Mouse (Mus musculus): ENCODE results near the gene Dclre1b.

Gene Dclre1b

GRCm38 (mm10) chr3:103829036-103829435, 19.8 kb upstream of the Dclre1b start:
- in situ Hi-C loops (cut with MboI, MseI) = loop anchor here in 1 of 2 experiments (10.0 kb wide), 1 partner anchor 276 kb away; no protein-coding TSS in a partner anchor

- in situ Hi-C loops (cut with MboI, MseI) = loop anchor here in 1 of 2 experiments (10.0 kb wide), 1 partner anchor 277 kb away; no protein-coding TSS in a partner anchor
These were observed 18.3 kb upstream of the Dclre1b start for GRCm38 (mm10) chr3:103827548-103827947.

- in situ Hi-C loops (cut with MboI, MseI) = loop anchor here (5.0 to 10.0 kb wide), 2 partner anchors 61 to 624 kb away; no protein-coding TSS in a partner anchor
These were observed 1.7 kb upstream of the Dclre1b start for GRCm38 (mm10) chr3:103810967-103811366.

GRCm38 (mm10) chr3:103809799-103810150, 531 bp upstream of the Dclre1b start:
- in situ Hi-C loops (cut with MboI, MseI) = loop anchor here (5.0 to 10.0 kb wide), 2 partner anchors 63 to 625 kb away; no protein-coding TSS in a partner anchor

- in situ Hi-C loops (cut with MboI, MseI) = no loop called here
These were observed 3.6 kb downstream of the Dclre1b start for GRCm38 (mm10) chr3:103805671-103806070.

- in situ Hi-C loops (cut with MboI, MseI) = no loop called here
These were observed 6.4 kb downstream of the Dclre1b start for GRCm38 (mm10) chr3:103802861-103803260.

GRCm38 (mm10) chr3:103801631-103802531, 7.4 kb downstream of the Dclre1b start:
- in situ Hi-C loops (cut with MboI, MseI) = no loop called here

GRCm38 (mm10) chr3:103799507-103799906, 9.7 kb downstream of the Dclre1b start:
- in situ Hi-C loops (cut with MboI, MseI) = no loop called here

GRCm38 (mm10) chr3:103796389-103796788, 12.9 kb downstream of the Dclre1b start:
- in situ Hi-C loops (cut with MboI, MseI) = no loop called here

GRCm38 (mm10) chr3:103792566-103792965, 16.7 kb downstream of the Dclre1b start:
- in situ Hi-C loops (cut with MboI, MseI) = loop anchor here (5.0 kb wide), 2 partner anchors 65 to 80 kb away; partner anchors contain the start of gene Ptpn22 (in 1 of the 2)

GRCm38 (mm10) chr3:103792111-103792406, 17.2 kb downstream of the Dclre1b start:
- in situ Hi-C loops (cut with MboI, MseI) = loop anchor here (5.0 kb wide), 2 partner anchors 65 to 80 kb away; partner anchors contain the start of gene Ptpn22 (in 1 of the 2)

- in situ Hi-C loops (cut with MboI, MseI) = loop anchor here (5.0 kb wide), 2 partner anchors 66 to 81 kb away; partner anchors contain the start of gene Ptpn22 (in 1 of the 2)
These were observed 17.8 kb downstream of the Dclre1b start, which contains the start of gene Hipk1 for GRCm38 (mm10) chr3:103791230-103792110. Gene Hipk1, minus strand, starts transcription at chr3:103791563.

- in situ Hi-C loops (cut with MboI, MseI) = loop anchor here (5.0 kb wide), 2 partner anchors 67 to 82 kb away; partner anchors contain the start of gene Ptpn22 (in 1 of the 2)
These were observed 18.7 kb downstream of the Dclre1b start for GRCm38 (mm10) chr3:103790346-103791145.

GRCm38 (mm10) chr3:103789891-103790345, 19.3 kb downstream of the Dclre1b start:
- in situ Hi-C loops (cut with MboI, MseI) = loop anchor here (5.0 kb wide), 2 partner anchors 67 to 82 kb away; partner anchors contain the start of gene Ptpn22 (in 1 of the 2)

- in situ Hi-C loops (cut with MboI, MseI) = no loop called here
These were observed 20.1 kb downstream of the Dclre1b start for GRCm38 (mm10) chr3:103789096-103789495.

- in situ Hi-C loops (cut with MboI, MseI) = no loop called here
These were observed 22.0 kb downstream of the Dclre1b start for GRCm38 (mm10) chr3:103787225-103787624.

GRCm38 (mm10) chr3:103782844-103783609, 26.2 kb downstream of the Dclre1b start:
- in situ Hi-C loops (cut with MboI, MseI) = no loop called here

GRCm38 (mm10) chr3:103780777-103781176, 28.5 kb downstream of the Dclre1b start:
- in situ Hi-C loops (cut with MboI, MseI) = no loop called here

- in situ Hi-C loops (cut with MboI, MseI) = no loop called here
These were observed 29.0 kb downstream of the Dclre1b start for GRCm38 (mm10) chr3:103780271-103780670.

GRCm38 (mm10) chr3:103779183-103779582, 30.1 kb downstream of the Dclre1b start:
- in situ Hi-C loops (cut with MboI, MseI) = loop anchor here in 1 of 2 experiments (5.0 kb wide), 1 partner anchor 492 kb away; no protein-coding TSS in a partner anchor
